Mouse (Mus musculus) liver, postnatal 0 days (tissue): ENCODE data around the gene Vps37c.

Experiments used
- CTCF ChIP-seq: sonication (generic); IDR thresholded peaks from 2 replicates; pipeline ENCODE4 v1.5.1; 2016; ENCODE audit warnings: antibody characterized with exemption, low read depth
- EP300 ChIP-seq: IDR thresholded peaks from 2 replicates; pipeline ENCODE4 v1.6.1; 2016; ENCODE audit warnings: antibody characterized with exemption, low read depth, mild to moderate bottlenecking

DNA sequence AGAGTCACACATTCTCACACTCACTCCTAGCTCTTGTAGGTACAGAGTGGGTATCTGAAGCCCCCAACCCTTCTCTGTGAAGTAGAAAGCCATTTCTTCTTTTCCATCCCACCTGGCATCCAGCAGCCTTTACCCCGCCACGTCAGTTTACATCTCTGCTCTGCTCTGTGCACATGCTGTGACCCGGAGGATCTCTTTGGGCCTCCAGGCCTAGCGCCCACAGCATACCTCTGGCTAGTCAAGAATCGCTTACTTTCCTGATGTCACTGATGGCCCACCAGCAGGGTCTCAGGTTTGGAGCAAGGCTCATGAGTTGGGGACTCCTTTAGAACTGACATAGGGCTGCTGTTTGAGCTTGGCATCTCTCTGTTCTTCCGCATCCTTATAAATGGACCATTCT is 49.5 kb downstream of the Vps37c start:
- TF ChIP-seq CTCF = no peak
- TF ChIP-seq EP300 = no peak
